Mouse (Mus musculus) brain, embryonic 14.5 days (tissue): ENCODE measurements at regions not wholly inside any gene's neighbourhood (a gene's known extent, or its start where the extent isn't known, plus 50 kb on each side); places are given as distances from the start of the nearest gene placed in this dataset.

Experiments
- CTCF ChIP-seq: fragments of 200-500 bp; IDR thresholded peaks from 2 replicates; pipeline ENCODE4 v1.5.1; 2012; ENCODE audit warnings: inconsistent platforms, mild to moderate bottlenecking, moderate library complexity, borderline replicate concordance; ENCODE audit not compliant: insufficient read depth, insufficient read length; ENCODE audit errors: extremely low read depth
- POLR2A ChIP-seq: fragments of 200-500 bp; IDR thresholded peaks from 2 replicates; pipeline ENCODE4 v1.6.1; 2012; ENCODE audit warnings: mild to moderate bottlenecking, inconsistent platforms, borderline replicate concordance; ENCODE audit not compliant: poor library complexity, insufficient read depth, insufficient read length, severe bottlenecking; ENCODE audit errors: extremely low read depth

DNA sequence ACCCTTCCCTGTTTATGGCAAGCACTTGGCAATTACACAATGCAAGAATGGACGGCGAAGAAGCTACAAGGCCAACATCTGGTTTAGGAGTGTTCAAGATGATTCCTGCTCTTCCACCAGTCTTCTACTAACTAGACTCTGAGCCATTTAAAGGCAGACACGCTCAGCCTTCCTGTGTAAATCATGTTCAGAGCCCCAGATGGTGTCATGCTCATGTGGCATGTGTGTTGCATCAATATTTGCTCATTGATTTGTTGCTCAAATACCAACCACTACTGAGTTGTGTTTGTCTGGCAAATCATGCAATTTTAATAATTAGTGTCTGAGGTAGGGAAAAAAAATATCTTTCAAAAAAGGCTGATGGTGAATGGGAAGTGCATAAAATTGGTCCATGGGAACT lies 269.2 kb downstream of the Sox4 start:
- TF ChIP-seq CTCF (no peak), POLR2A (no peak)
